Mouse (Mus musculus): ENCODE measurements at regions not wholly inside any gene's neighbourhood (a gene's known extent, or its start where the extent isn't known, plus 50 kb on each side); places are given as distances from the start of the nearest gene placed in this dataset.

GRCm38 (mm10) chr12:30510861-30511260 lies 73.4 kb upstream of the Tmem18 start:
- no peak for DNase-seq

GRCm38 (mm10) chr12:30483370-30483769 lies 100.9 kb upstream of the Tmem18 start:
- DNase-seq, result no peak

- DNase-seq, result no peak
Measured at GRCm38 (mm10) chr12:30473473-30473815, 100.3 kb upstream of the Sntg2 start.

- DNase-seq, result no peak
Measured at GRCm38 (mm10) chr12:30472743-30473472, 99.7 kb upstream of the Sntg2 start.

GRCm38 (mm10) chr12:30467186-30467585 lies 94.0 kb upstream of the Sntg2 start:
- DNase-seq, result peak; percentile 25 to 56

GRCm38 (mm10) chr12:30450614-30451013 lies 77.4 kb upstream of the Sntg2 start:
- no peak for DNase-seq

GRCm38 (mm10) chr12:30434892-30435291 lies 61.7 kb upstream of the Sntg2 start:
- DNase-seq, result no peak

- no peak for DNase-seq
Measured at GRCm38 (mm10) chr12:30432861-30433260, 59.7 kb upstream of the Sntg2 start.

GRCm38 (mm10) chr12:30430641-30431040 lies 57.5 kb upstream of the Sntg2 start:
- no peak for DNase-seq

- DNase-seq, result no peak
Measured at GRCm38 (mm10) chr12:30425301-30425700, 52.1 kb upstream of the Sntg2 start.

Small RNAs in the stretch of these regions (microRNA-seq; reads per million reads assigned to microRNA genes)
- 0 reads per million in 2 experiments for gene Gm25865
